Mouse (Mus musculus): ENCODE results near the gene Gm11985.
"Not testable (repeated sequence)": the region's sequence is repeated elsewhere in the genome, so short reads cannot be mapped to it uniquely, and the experiment has no call there.

The Gm11985 gene

DNA sequence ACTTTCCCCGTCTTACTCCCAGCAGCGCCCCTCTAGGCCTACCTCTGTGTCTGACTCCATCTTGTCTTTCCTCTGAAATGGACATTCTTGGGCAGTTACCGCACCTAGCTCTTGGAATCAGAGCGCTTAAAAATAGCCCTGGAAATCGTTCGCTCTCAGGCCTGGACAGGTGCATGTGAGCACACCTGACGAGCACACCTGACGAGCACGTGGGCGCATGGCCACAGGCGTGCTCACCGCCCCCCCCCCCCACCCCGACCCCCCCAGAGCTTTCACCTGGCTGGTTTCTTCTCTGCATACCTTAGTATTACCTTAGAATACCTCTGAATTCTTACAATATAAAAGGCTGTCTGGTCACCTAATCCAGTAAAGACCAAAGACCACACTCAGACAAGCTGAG lies at the start of gene Gm11985:
Gm11985 (minus strand) TSS at position 101 of the 400 bp plus-strand sequence.
- no peak for DNase-seq (ENCODE audit: low spot score)

DNA sequence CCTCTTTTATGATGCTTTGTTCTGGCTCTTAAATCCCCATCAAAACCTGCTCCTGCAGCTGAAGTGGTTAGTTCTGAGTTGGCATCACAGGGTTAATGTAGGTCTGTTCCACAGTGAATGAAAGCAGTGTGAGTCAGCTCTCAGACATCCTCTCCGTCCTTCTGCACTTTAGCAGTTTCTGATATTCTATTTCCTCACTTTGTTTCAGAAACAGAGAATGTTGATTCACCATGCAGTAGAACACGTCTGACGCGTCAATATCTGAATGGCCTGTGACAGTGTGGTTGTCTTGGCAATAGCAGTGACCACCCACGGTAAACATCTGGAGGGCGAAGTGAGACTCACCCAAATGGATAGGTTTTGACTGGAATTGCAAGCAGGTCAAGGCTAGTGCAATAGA lies 49.3 kb upstream of the Gm11985 start:
- no peak for DNase-seq (ENCODE audit: low spot score)

DNA sequence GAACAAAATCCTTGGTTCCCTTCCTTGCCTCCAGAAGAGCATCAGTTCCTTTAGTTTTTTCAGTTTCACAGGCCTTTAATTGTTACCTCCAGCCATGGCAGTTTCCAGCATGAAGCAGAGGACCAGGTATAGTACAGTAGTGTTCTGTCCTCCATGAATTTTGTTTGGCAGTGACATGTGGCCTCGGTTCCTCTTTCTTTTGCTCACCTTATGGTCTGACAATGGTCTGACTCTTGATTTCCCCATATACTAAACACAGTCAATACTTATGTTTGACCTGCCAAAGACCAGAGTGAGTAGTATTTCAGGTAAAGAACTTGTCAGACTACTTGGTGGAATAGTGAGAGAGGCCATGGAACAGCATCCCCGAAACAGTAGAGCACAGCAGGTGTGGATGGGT lies 48.4 kb upstream of the Gm11985 start:
- DNase-seq (ENCODE audit: low spot score), result no peak

DNA sequence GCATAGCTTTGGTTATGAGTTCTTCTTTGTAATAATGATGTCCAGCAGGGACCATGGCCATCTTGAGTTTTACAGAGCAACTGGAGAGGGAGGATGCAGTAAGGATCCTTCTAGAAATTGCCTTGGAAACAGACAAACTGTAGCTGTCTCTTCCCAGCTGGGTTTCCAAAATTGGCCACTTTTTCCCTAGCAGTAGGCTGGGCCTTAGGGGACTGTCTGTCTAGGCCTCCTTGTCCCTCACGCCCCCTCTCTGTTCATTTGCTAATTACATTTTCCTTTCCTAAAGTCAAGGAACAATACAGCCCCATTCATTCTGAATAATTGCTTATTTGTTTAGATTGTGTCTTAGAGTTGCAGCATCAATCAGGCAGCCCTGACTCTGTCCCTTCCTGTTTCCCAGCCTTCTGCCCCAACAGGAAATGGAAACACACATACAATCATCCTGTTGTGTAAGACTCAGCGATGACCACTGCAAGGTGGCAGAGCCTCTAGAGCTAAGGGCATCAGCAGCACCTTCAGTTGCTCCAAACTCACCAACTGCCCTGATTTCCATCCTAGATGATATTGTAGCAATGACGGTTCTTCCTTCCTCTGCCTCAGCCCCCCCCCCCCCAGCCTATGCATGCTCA lies 46.7 kb upstream of the Gm11985 start:
- DNase-seq (ENCODE audit: low spot score), result no peak

DNA sequence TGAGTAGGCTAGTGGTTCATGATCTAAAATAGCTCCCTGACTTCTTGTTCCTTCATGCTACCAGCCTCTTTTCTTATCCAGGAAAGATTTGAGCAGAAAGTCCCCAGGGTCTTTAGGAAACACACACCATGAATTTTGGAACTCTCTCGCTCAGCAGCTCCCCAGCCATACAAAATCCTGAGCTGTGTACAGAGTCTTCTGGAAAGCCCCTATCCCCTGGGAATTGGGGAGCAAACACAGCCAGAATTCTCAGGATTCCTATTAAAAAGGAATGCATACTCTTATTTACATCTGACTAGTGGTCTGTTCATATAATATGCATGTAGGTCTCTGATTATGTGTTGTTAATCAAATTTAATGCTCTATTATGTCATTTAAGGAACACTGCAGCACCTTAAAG lies 46.1 kb upstream of the Gm11985 start:
- no peak for DNase-seq (ENCODE audit: low spot score)

DNA sequence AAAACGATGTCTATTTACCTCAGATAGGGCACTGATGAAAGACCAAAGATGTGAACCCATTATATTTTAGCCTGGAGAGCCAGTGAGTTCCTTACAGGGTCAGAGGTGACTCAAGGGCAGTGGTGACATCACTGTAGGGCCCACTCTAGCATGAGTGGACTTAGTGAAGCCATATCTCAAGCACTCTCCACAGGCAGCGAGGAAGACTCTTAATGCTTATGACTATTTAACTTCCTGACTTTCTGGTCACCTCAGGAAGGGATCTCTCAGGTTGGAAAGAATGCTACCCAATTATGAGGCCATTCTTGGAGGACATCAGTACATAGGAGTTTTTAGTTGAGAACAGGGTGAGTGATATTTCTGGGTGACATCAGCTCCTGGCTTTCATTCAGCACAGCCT lies 45.0 kb upstream of the Gm11985 start:
- DNase-seq (ENCODE audit: low spot score), result no peak

DNA sequence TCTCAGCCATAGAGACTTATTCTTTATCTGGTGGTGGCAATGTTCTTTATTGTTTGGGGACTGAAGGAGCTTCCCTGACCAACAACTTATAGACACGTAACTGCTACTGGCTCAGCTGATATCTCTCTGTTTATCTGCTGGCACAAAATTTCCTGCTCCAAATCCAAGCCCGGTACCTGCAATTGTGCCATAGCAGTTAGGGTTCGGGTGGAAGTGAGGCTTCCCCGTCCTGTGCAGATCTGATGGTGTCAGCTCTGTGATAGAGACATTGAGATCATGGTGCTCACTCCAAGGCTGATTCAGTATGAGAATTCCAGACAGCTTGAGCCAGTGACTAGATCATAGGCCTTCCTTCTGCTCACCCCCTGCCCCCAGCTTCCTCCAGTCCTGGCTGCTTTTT lies 43.6 kb upstream of the Gm11985 start:
- DNase-seq (ENCODE audit: low spot score), result no peak

DNA sequence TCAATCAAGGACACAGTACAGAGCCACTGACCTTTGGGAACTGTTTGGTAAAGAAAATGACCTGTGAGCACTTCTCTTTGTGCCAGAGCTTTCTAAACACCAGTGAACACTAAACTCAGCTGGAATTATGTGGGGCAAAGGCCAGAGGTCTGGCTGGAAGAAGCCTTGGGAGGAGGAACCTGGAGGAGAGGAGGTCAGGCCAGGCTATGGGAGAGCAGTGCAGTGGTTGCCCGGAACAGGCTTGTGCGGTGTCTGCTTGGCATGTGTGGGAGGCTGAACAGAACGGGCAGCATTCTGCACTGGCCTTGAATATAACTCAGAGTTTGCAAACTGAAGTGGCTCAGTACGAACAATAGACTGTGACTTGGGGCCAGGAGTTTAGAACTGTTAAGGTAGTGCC lies 41.6 kb upstream of the Gm11985 start:
- DNase-seq (ENCODE audit: low spot score), result no peak

DNA sequence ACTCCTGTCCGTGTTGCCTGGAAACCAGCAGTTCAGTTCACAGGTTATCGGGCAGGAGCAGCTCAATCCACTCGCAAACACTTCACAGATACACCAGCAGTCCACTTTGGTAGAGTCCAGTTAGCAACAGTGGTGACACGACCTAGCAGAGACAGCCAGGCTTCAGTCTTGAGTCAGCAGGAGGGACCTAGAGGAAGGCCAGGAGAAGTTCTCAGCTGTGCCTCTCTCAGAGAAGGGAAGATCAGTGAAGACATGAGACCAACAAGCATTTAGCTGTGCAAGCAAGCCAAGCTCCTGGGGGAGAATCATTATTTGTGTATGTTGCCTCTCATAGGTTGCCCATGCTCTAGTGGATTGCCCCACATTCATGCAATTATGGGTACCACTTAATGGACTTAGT lies 39.7 kb upstream of the Gm11985 start:
- DNase-seq (ENCODE audit: low spot score), result no peak

DNA sequence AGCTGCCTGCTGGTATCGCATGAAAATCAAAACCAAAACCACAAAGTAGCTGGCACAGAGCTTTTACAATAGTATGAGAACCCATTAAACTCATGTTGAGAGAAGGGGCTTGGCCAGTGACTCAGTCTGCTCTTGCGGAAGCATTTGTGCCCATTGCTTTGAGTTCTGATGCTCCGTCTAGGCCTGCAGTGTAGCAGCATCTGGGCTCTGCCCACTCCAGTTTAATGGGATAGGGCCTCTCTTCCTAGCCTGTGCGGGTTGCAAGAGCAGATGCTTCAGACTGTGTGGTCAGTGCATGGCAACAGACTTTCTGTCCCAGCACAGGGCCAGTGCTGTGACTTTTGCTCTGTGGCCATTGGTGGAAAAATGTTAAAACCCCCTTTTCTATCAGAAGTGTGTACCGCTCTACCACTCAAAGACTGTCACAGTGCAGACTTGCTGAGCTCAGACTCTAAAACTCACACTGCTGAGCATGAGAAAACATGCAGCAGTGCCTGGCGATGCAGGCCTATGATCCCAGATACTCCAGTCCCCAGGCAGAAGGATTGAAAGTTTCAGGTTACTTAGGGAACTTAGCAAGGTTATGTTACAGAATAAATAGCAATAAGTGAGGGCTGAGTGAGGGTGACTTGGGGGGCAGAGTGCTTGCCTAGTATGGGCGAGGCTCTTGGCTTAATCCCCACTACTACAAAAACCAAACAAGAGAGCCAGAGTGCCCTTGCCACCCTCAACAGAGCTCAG lies 38.6 kb upstream of the Gm11985 start:
- no peak for DNase-seq (ENCODE audit: low spot score)

DNA sequence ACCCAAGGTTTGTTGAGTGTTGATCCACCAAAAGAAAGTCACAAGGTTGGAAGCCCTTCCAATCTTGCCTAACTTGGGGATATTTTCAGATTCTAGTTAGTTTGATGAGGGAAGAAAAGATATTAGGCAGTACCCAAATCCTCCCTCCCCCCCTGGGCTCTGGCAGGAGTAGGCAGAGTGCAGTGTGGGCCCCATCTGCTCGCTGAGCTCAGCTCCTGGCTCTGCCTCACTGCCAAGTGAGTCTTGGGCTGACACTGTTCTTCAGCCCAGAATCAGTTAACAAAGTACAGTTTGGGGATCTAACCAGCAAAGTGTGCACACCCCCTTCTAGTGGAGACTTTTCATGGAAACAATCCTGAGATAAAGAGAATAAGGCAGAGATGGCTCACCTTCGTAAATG lies 37.8 kb upstream of the Gm11985 start:
- no peak for DNase-seq (ENCODE audit: low spot score)

DNA sequence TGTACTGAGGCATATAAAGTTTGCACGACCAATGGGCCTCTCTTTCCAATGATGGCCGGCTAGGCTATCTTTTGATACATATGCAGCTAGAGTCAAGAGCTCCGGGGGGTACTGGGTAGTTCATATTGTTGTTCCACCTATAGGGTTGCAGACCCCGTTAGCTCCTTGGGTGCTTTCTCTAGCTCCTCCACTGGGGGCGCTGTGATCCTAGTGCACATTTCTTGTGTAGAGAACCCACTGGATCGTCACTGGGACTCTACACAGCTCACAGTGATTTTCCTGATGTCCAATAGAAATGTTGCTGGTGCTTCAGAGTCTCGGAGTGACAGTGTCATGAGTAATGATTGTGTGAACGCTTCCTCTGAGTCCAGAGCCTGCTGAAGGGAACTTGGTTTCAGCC lies 33.5 kb upstream of the Gm11985 start:
- DNase-seq (ENCODE audit: low spot score), result not testable (repeated sequence)

DNA sequence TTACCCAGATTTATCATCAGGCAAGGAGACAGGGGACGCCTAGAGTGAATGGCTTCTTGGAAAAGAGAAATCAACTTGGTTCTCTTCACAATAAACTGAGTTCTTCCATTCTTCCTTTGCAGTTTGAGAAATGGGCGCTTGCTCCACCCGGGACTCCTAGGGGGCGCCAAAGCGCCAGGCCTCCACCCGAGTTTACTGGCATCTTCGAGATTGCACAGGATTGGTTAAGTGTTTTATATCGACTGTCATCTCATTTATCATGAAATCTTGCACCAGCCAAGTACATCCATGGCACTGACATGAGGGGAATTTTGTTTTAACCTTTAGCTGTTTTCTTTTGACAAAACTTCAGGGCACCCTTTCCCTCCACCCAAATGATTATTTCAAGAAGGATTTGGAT lies 27.3 kb upstream of the Gm11985 start:
- DNase-seq (ENCODE audit: low spot score), result peak; percentile 26

DNA sequence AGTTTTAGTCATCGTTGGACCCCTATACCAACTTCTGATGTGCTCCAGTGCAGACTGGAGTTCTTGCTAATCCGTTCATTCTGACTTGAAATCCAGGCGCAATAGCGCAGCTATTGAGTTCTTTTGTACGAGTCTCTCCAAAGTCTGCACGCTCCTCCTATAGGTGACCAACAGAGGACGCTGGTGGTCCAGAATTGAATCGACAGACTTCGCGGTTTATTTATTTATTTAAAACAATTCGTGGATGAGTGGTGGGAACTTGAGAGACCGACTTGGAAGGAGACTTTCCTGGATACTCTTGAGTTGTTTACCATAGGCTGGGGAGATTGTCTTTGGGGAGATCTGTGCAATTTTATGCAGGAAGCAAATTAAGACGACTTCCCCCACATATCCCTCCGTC lies 26.4 kb upstream of the Gm11985 start:
- peak; percentile 44 for DNase-seq (ENCODE audit: low spot score)

DNA sequence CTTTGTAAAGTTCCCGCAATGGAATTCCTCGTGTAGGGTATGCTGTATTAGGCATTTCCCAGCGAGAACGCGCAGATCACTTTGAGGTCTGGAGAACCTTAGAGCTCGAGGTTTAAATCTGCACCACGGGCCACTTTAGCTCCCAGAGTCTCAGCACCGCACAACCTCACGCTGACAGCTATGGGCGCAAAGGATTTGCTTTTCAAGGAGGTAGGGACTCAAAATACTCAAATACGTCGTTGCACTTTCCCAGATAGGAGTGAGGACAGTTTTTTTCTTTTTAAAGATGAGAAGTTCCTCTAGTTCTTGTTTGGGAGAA lies 25.9 kb upstream of the Gm11985 start:
- no peak for DNase-seq (ENCODE audit: low spot score)

DNA sequence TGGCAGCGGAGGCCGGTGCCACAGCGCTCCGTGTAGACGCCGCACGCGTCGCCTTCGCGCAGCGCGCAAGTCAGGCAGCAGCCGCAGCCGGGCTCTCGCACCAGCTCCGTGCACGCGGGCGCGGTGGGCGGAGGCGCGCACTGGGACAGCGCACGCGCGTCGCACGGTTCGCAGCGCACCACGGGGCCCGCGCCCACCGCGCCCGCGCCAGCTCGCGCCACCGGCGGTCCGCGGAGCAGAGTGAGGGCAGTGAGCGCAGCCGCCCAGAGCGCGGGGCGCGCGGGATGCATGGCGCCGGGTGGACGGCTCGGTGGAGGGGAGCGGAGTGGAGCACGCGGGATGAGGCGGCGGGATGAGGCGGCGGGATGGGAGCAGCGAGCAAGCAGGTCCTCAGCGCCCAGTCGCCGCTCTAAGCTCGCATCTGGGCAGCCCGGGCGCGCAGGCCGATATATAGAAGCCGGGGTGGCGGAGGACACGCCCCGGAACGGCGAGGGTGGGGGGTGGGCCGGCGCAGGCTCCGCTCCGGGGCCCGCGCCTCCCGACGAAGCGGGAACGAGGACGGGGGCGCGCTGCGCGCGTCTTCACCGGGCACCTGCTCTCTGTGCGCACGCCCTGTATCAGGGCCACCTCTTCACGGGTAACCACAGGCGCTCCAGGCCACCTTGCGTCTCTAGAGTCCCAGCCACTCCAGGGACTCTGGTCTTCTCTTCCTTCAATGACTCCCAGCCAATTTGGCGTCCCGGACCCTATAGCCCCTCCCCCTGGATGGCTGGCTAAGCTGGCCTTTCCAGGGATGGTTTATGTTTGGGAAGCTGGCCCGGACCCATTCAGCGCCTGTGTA lies 25.4 kb upstream of the Gm11985 start, which contains the start of gene Igfbp3:
Igfbp3 (minus strand) TSS at position 423 of the 841 bp plus-strand sequence.
- DNase-seq (ENCODE audit: low spot score), result peak; percentile 74

DNA sequence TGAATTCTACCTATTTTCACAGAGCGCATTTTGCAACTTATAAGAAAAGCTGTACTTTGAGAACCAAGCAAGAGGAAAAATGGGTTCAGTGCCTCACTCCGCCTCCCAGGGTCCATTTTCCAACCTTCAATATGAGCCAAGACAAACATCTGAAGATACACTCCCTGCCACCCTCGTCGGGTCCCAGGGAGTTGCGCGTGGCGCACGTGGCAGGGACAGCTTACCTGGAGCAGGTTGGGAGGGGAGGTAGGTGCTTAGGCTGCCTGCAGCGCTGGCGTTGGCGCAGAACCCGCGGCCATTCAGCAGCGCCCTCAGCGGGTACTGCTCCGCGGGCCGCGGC lies 24.8 kb upstream of the Gm11985 start:
- no peak for DNase-seq (ENCODE audit: low spot score)

DNA sequence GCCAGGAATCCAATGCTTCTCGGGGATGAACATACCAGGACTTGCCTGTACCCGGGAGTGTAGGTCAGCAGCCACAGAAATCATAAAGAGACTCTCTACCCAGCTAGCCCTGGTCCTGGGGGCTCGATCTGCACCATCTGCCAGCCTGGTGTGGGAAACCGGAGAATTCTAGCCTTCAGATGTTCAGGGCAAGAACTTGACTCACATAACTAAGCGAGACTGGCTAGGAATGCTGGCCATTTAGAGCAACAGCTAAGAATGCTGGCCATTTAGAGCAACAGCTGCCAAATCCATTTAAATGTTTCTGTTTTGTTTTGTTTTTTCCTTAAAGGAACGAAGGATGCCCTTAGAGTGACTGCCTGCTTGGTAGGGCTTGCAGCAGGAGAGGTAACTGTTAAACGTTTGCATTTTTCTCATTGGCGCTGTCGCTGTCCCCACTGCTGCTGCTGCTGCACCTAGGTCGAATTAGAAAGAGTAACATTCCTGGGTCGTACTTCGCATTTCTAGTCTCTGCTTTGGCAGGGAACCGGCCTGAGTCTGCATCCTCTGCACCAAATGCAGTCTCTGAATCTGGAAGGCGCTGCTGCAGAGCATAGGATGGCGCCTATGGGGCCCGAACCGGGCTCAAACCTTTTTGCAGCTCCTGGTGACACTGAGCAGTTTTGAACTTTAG lies 23.9 kb upstream of the Gm11985 start:
- DNase-seq (ENCODE audit: low spot score), result no peak

DNA sequence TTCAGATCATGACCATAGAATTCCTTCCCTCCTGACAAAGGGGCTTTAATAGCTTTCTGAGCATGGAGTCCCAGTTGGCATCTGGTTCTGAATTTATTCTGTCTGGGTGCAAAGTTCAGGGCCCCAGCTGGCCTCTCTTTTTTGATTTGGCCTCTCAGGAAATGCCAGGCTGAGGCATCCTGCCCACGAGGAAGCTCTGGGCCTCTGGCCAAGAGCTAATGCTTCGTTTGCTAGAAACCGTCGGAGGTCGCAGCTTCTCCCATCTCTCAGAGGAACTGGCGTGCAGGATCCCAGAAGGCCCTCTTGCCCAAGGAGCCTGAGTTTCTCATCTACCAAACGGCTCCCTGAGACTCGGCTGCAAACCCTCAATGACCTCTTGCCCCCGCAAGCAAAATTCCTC lies 22.8 kb upstream of the Gm11985 start:
- DNase-seq (ENCODE audit: low spot score), result no peak

DNA sequence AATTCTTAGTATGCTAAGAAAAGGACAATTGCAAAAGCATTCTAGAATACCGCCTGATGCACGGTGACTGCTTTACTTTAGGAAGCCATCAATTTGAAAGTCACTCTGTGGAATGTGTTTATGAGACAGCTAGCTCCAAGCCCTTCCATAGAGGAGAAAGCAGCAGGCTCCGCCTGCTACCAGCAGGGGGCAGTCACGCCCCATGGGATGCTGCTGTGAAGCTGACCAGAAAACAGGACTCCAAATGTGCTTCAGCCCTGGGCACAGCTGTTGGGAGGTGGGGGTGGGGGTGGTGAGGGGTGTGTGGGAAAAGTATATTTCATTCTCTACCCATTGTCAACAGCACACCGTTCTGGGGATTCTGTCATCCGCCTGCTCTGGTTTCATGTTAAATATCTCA lies 22.0 kb upstream of the Gm11985 start:
- peak; percentile 66 for DNase-seq (ENCODE audit: low spot score)

DNA sequence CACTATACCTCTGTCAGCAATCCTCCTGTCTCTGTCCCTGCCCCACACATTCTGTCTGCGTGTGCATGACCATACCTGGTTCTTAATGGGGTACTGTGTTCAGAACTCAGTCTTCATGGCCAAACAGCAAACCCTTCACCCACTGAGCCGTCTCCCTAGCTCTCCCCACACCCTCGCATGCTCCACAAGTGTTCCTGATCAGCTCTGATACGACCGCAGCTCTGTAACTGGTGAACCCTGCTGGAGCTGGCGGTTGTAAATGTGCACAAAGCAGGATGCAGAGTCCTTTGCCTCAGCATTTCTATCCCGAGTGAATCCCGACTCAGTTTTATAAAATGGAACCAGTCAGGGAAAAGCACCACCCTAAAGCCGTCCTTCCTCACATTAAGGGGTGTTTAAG lies 15.5 kb upstream of the Gm11985 start:
- DNase-seq (ENCODE audit: low spot score), result no peak

DNA sequence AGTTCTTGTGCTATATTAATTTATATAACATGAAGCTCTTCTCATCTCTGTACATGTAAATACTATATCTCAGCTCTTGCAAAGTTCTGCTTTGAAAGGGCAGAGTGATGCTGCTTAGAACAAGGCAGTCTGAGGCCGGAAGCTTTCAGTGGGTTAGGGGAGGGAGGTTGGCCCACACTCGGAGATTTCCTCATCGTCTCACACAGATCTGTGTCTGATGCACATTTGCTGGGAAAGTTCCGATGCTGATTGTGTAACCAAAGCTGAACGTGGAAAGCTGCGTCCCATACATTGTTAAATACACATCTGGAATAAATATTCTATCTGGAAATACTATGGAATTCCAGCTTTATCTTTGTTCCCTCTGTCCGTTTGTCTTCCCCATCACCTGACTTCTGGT lies 13.8 kb upstream of the Gm11985 start:
- no peak for DNase-seq (ENCODE audit: low spot score)

DNA sequence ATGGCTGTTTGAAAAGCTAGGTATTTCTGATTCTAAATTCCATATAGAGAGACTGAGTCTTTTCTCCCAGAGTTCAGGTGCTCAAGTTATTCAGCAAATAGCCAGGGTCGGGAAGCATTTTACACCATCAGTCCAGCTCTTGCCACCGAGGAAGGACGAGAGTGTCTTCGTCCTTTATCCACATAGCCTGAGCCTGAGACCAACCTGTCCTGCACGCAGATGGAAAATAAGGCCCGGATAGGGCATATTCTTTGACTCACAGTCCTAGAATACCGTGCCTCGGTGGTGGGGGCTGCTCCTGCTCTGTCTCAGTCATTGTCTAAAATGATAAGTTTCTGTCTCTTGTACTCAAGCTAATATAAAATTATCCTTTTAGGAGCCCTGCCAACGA lies 12.0 kb upstream of the Gm11985 start:
- no peak for DNase-seq (ENCODE audit: low spot score)
